Mouse (Mus musculus) spleen, adult 2 months (tissue): ENCODE measurements around the gene Phldb2. TPM values are rescaled to one million over a fixed set of nuclear protein-coding genes. Genes with fewer than 3 reads are reported as not detected.

Source experiments
- DNase-seq, 2 experiments: peaks; one replicate each; pipeline versions ENCODE4 v3.0.0 to v3.0.0-alpha.2; 2012 to 2021; ENCODE audit warnings: low spot score in 2 of 2, low read depth in 1 of 2
- H3K27ac ChIP-seq: fragments of 200-500 bp; 2 replicates; pipeline ENCODE4 v1.5.1; 2012; ENCODE audit warnings: low read length, inconsistent platforms; ENCODE audit not compliant: insufficient read depth
- H3K27me3 ChIP-seq: fragments of 200-500 bp; 2 replicates; pipeline ENCODE4 v1.6.1; 2012; ENCODE audit warnings: mild to moderate bottlenecking, moderate library complexity, low read length, inconsistent platforms; ENCODE audit not compliant: control insufficient read depth, insufficient read depth
- H3K36me3 ChIP-seq: fragments of 200-500 bp; 2 replicates; pipeline ENCODE4 v1.6.1; 2012; ENCODE audit warnings: mild to moderate bottlenecking, low read length, inconsistent platforms; ENCODE audit not compliant: control insufficient read depth, insufficient read depth
- H3K4me1 ChIP-seq: fragments of 200-500 bp; 2 replicates; pipeline ENCODE4 v1.6.1; 2011; ENCODE audit warnings: inconsistent platforms; ENCODE audit not compliant: control insufficient read depth, insufficient read depth, insufficient read length
- H3K4me3 ChIP-seq: fragments of 200-500 bp; 2 replicates; pipeline ENCODE4 v1.5.1; 2011; ENCODE audit warnings: mild to moderate bottlenecking, inconsistent platforms; ENCODE audit not compliant: insufficient read depth, insufficient read length; ENCODE audit errors: extremely low read depth
- CTCF ChIP-seq: fragments of 200-500 bp; IDR thresholded peaks from 2 replicates; pipeline ENCODE4 v1.5.1; 2011; ENCODE audit warnings: mild to moderate bottlenecking, inconsistent platforms; ENCODE audit not compliant: insufficient read depth, insufficient read length, insufficient replicate concordance; ENCODE audit errors: extremely low read depth
- POLR2A ChIP-seq: fragments of 200-500 bp; IDR thresholded peaks from 2 replicates; pipeline ENCODE4 v1.6.1; 2011; ENCODE audit warnings: low read depth, low read length, inconsistent platforms
- WGBS: fragments of 180-500 bp; shearing (Covaris S2); methylation state at CpG from one replicate; pipeline ENCODE4 v1.1.7; 2018; 5-methylcytosine and 5-hydroxymethylcytosine counted together
- polyA plus RNA-seq: library from polyadenylated mRNA; depleted of rRNA; stranded (reverse); fragments of >200 nt; gene quantifications from 2 replicates; pipeline ENCODE4 v1.2.3, GENCODE M21; 2012; rRNA removed

Gene Phldb2
- polyA plus RNA-seq, 1 experiment = 5.0 TPM

DNA sequence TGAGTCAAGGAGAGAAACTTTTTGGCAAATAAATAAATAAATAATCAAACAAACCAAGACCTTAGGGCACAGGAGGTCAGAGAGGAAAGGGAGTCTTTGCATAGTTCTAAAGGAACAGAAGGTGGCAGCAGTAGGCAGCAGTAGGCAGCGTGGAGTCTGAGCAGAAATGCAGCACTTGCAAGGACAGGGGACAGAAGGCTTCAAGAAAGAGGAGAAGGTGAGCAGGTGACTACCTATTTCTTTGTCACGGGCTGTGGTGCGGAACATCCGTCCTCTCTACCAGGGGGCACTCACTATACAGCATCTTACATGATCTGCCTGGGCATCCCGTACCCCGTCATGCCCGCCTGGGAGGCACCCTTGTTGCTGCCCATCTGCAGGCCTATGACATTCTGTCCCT is 242.1 kb downstream of the Phldb2 start:
- Histone ChIP-seq H3K27me3 (no peaks in the 10 kb centered on the region), H3K36me3 (no peaks in the 10 kb centered on the region), H3K27ac (no peak overlapping the region), H3K4me1 (no peaks in the 10 kb centered on the region), H3K4me3 (no peak overlapping the region)
- no peak for TF ChIP-seq POLR2A
- no peak for TF ChIP-seq CTCF
- WGBS = 79% methylated on average over 7 of the region's 7 CpGs
- no peak for DNase-seq

DNA sequence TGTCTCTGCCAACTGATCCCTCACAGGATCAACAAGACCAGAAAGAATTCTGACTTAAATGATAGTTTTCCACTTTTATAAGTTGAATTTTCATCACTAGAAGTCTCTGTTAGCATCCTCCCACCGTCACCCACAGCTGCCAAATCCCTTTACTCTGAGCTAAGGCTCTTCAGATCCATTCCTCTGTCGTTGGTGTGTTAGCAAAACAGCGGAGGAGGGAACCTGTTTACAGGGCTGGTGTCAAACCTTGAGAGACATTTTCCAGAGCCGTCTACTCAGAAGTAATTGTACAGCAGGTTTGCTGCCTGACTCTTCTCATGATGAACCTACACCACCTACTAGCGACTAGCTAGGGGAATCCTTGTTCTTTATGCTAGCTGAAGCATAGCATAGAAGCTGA is 254.1 kb downstream of the Phldb2 start:
- Histone ChIP-seq H3K27ac (no peak overlapping the region), H3K4me3 (no peak overlapping the region), H3K27me3 (no peaks in the 10 kb centered on the region), H3K4me1 (no peaks in the 10 kb centered on the region), H3K36me3 (no peaks in the 10 kb centered on the region)
- no peak for DNase-seq
- TF ChIP-seq CTCF (no peak), POLR2A (no peak)
- WGBS = 78% methylated on average over 5 of the region's 5 CpGs

DNA sequence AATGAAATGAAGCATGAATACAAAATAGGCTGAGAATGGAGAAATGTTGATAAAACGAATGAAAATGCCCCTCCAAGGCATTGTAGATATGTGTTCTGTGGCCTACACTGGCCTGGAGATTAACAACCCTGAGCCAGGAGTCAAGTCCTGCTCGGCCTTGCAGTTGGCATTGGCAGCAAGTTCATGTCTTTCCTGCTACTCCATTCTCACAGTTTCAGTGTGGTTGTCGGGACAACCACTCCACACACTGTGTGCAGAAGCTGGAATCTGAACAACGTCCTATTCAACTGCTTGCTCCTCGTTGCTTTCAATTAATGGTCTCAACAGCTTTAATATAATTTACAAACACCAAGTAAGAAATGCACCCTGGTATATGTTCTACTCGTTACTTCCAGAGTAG is 255.4 kb downstream of the Phldb2 start:
- H3K36me3 ChIP-seq = no peaks in the 10 kb centered on the region

More for the DNA sequence above, 255.4 kb downstream of the Phldb2 start:
- H3K4me3 ChIP-seq = no peak overlapping the region
- H3K27ac ChIP-seq = no peak overlapping the region
- 83% methylated on average over 6 of the region's 6 CpGs for WGBS
- no peaks in the 10 kb centered on the region for H3K4me1 ChIP-seq
- DNase-seq = no peak
- TF ChIP-seq CTCF = no peak
- TF ChIP-seq POLR2A = no peak
- no peaks in the 10 kb centered on the region for H3K27me3 ChIP-seq

Other genes with a start within 250 kb of the Phldb2 start
- 0.34 and 0.40 TPM in 2 replicates for gene Tagln3, start 229.0 kb downstream of the Phldb2 start, polyA plus RNA-seq
- gene Abhd10, start 210.6 kb downstream of the Phldb2 start, polyA plus RNA-seq = 3.6 and 3.7 TPM in 2 replicates
- gene Plcxd2, start 56.6 kb upstream of the Phldb2 start, polyA plus RNA-seq = 1.7 and 1.9 TPM in 2 replicates
- 3.6 and 4.7 TPM in 2 replicates for gene Cd96, start 166.7 kb upstream of the Phldb2 start, polyA plus RNA-seq
- gene Gm4737, start 201.5 kb upstream of the Phldb2 start, polyA plus RNA-seq = 8.2 and 20.5 TPM in 2 replicates